ENCODE assay signal across 9 mouse cellular contexts in genomic region chr10:105284171-105284570, GRCm38 (mm10).
DNase-seq lines count a peak whose midpoint lies in the region; ATAC-seq and TF ChIP-seq lines count a peak whose summit lies in the region.
"Had no signal": no experiment of that assay in that cellular context is flagged by ENCODE, and none has a peak within 500 bp of the region (broad histone marks: within the 10 kb centered on the region; RNA-seq: fewer than 3 reads in every experiment).

No protein-coding gene starts in this region.

- no peaks in the 10 kb centered on the region for H3K9me3 ChIP-seq in limb, embryonic 15.5 days
- no peaks in the 10 kb centered on the region for H3K9me3 ChIP-seq in liver, postnatal 0 days (ENCODE audit: low read length)

- TF ChIP-seq CTCF in liver, postnatal 0 days (IDR thresholded peaks at IDR 0.05; ENCODE audit: low read depth): no peak

- 0 out of 2 replicates have a peak overlapping the region, but pooled peaks have one; percentile 13 for H3K27ac ChIP-seq in limb, embryonic 15.5 days
- no peak overlapping the region for H3K27ac ChIP-seq in liver, postnatal 0 days (ENCODE audit: low read depth)

- H3K4me3 ChIP-seq in limb, embryonic 15.5 days: no peak overlapping the region
- H3K4me3 ChIP-seq in liver, postnatal 0 days (ENCODE audit: low read depth, low read length): no peak overlapping the region

- peaks cover 3% of the 10 kb centered on the region for H3K4me1 ChIP-seq in limb, embryonic 15.5 days
- H3K4me1 ChIP-seq in liver, postnatal 0 days (ENCODE audit: insufficient read depth): no peaks in the 10 kb centered on the region

- DNase-seq in retina, adult 2 months (ENCODE audit: low read depth, low spot score): peak; percentile 8
- DNase-seq in retina, postnatal 1 day: no peak
- peak; percentile 43 for DNase-seq in gastrocnemius, postnatal 14 days
- peak; percentile 6 to 16 for DNase-seq in urinary bladder, postnatal 36 days (ENCODE audit: low spot score in 2 of 2)
- no peak for DNase-seq in liver, postnatal 0 days
- DNase-seq in adipocyte (ENCODE audit: low spot score): no peak

- ATAC-seq in limb, embryonic 15.5 days (ENCODE audit: insufficient number of reproducible peaks, low FRiP score, low TSS enrichment, low read depth): no peak
- ATAC-seq in liver, postnatal 0 days: no peak
- no peak for ATAC-seq in megakaryocyte, adult 5-6 weeks (ENCODE audit: poor library complexity, severe bottlenecking)
- ATAC-seq: Patski had no signal

- no peaks in the 10 kb centered on the region for H3K36me3 ChIP-seq in limb, embryonic 15.5 days
- H3K36me3 ChIP-seq in liver, postnatal 0 days (replicated peaks; ENCODE audit: insufficient read depth, low read length): no peaks in the 10 kb centered on the region

- intact Hi-C loops in gastrocnemius, postnatal 14 days (cut with DNase I; ENCODE audit: low total_unique reads): no loop called here

- no peak for TF ChIP-seq EP300 in liver, postnatal 0 days (IDR thresholded peaks at IDR 0.05; ENCODE audit: low read depth)

- H3K27me3 ChIP-seq in limb, embryonic 15.5 days: no peaks in the 10 kb centered on the region
- no peaks in the 10 kb centered on the region for H3K27me3 ChIP-seq in liver, postnatal 0 days (ENCODE audit: insufficient read depth, low read length)
- H3K27me3 ChIP-seq: Patski had no signal

- H3K4me2 ChIP-seq in limb, embryonic 15.5 days: no peak overlapping the region
- no peak overlapping the region for H3K4me2 ChIP-seq in liver, postnatal 0 days (ENCODE audit: low read depth, low read length)

- 25% methylated on average over 6 of the region's 6 CpGs for WGBS in limb, embryonic 15.5 days
- WGBS in liver, postnatal 0 days (ENCODE audit: insufficient replicate concordance): 82% methylated on average over 6 of the region's 6 CpGs

- H3K9ac ChIP-seq in limb, embryonic 15.5 days: no peak overlapping the region
- no peak overlapping the region for H3K9ac ChIP-seq in liver, postnatal 0 days (replicated peaks)

Comparison
In these comparisons a context has a peak if more than half of its experiments do, and no peak if none do; other contexts are left out.
1. DNase-seq: peak in retina, adult 2 months (single experiment), gastrocnemius, postnatal 14 days (single experiment) and urinary bladder, postnatal 36 days (2 of 2); none in retina, postnatal 1 day (single experiment), liver, postnatal 0 days (single experiment) and adipocyte (single experiment).